Mouse (Mus musculus) stomach, embryonic 16.5 days (tissue): ENCODE data around the gene Manf. TPM values are rescaled to one million over a fixed set of nuclear protein-coding genes. Genes with fewer than 3 reads are reported as not detected.

Experiments used
- ATAC-seq: fragments of 200-750 bp; cut with Nextera tagmentation; 2 replicates; pipeline ENCODE4 v1.8.0; 2017; ENCODE audit warnings: moderate number of reproducible peaks, moderate TSS enrichment; ENCODE audit not compliant: insufficient read depth, low FRiP score
- H3K27ac ChIP-seq: fragments of 300-500 bp; sonication (generic); 2 replicates; pipeline ENCODE4 v1.5.1; 2014; ENCODE audit warnings: low read length
- H3K27me3 ChIP-seq: fragments of 300-500 bp; sonication (generic); 2 replicates; pipeline ENCODE4 v1.6.1; 2014; ENCODE audit warnings: low read length, control low read depth, mixed read lengths; ENCODE audit not compliant: control insufficient read depth, insufficient read depth
- H3K36me3 ChIP-seq: fragments of 300-500 bp; sonication (generic); 2 replicates; pipeline ENCODE4 v1.6.1; 2014; ENCODE audit warnings: low read length; ENCODE audit not compliant: control insufficient read depth, insufficient read depth
- H3K4me1 ChIP-seq: fragments of 300-500 bp; sonication (generic); 2 replicates; pipeline ENCODE4 v1.6.1; 2014; ENCODE audit warnings: low read length, control low read depth, mixed read lengths; ENCODE audit not compliant: control insufficient read depth, insufficient read depth
- H3K4me2 ChIP-seq: fragments of 300-500 bp; sonication (generic); 2 replicates; pipeline ENCODE4 v1.6.1; 2014; ENCODE audit warnings: low read depth, low read length, mixed read lengths
- H3K4me3 ChIP-seq: fragments of 300-500 bp; sonication (generic); replicated peaks from 2 replicates; pipeline ENCODE4 v1.5.1; 2014; ENCODE audit warnings: mild to moderate bottlenecking, low read length
- H3K9ac ChIP-seq: fragments of 300-500 bp; sonication (generic); 2 replicates; pipeline ENCODE4 v1.6.1; 2014; ENCODE audit warnings: low read length
- H3K9me3 ChIP-seq: fragments of 300-500 bp; sonication (generic); replicated peaks from 2 replicates; pipeline ENCODE4 v1.6.1; 2016; ENCODE audit warnings: low read length, control low read depth; ENCODE audit not compliant: control insufficient read depth
- WGBS: fragments of 180-500 bp; shearing (Covaris S2); extraction: QIAGEN DNeasy Blood & Tissue Kit; methylation state at CpG from one replicate; pipeline ENCODE4 v1.1.7; 2014; 5-methylcytosine and 5-hydroxymethylcytosine counted together
- polyA plus RNA-seq: library from polyadenylated mRNA; unstranded; fragments of >200 nt; fragmentation: Nextera tagmentation; extraction: Ambion mirVana; gene quantifications from 2 replicates; pipeline ENCODE4 v1.2.1, GENCODE M21; 2015

The Manf gene
- polyA plus RNA-seq, 1 experiment from 2014 or later: 339 TPM

DNA sequence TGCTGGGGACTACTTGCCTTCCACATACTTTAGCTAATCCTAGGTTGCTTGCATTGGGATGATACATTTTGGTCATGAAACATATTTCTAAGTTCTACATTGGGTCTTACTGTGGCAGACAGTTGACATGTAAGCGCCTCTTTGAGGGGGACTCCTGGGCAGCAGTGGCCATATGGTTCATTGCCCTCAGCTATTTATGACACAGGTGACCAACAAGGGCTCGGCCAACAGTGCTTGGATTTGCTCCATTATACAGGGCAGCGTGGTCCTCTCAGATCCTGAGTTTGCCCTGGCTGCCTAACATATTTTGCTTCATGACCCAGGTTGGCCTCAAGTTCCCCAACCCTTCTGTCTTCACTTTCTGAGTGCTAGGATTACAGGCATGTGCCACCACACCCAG, 15.1 kb downstream of the Manf start:
- H3K27ac ChIP-seq: no peak overlapping the region
- ATAC-seq: no peak
- peaks cover 21% of the 10 kb centered on the region; the same call in 1 of the 2 replicates for H3K36me3 ChIP-seq
- H3K4me1 ChIP-seq: peaks cover 3% of the 10 kb centered on the region; the same call in 1 of the 2 replicates
- H3K27me3 ChIP-seq: no peaks in the 10 kb centered on the region
- H3K4me2 ChIP-seq: no peak overlapping the region
- H3K4me3 ChIP-seq: no peak overlapping the region
- WGBS: 88% methylated on average over 3 of the region's 3 CpGs
- H3K9me3 ChIP-seq: no peaks in the 10 kb centered on the region
- no peak overlapping the region for H3K9ac ChIP-seq

DNA sequence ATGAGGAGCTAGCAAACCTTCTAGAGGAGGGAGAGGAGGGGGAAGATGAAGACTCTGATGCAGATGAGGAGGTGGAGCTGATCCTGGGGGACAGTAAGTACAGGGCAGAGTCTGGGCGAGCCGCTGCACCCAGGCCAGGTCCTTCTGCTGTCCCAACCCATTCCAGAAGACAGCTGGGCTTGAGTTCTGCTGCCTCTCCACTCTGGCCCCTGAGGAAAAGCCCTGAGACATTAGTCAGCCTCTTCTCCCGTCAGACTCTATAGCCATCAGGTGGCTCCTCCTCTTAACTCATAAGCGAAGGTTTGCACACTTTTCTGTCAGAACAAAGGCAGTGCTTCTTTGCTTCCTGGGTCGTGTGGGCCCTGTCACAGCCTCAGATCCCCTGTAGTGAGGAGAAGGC, 17.6 kb downstream of the Manf start:
- Histone ChIP-seq H3K4me2 (no peak overlapping the region), H3K9ac (no peak overlapping the region), H3K36me3 (peaks cover 21% of the 10 kb centered on the region; the same call in 1 of the 2 replicates), H3K27me3 (no peaks in the 10 kb centered on the region), H3K9me3 (no peaks in the 10 kb centered on the region), H3K27ac (no peak overlapping the region), H3K4me3 (no peak overlapping the region), H3K4me1 (no peaks in the 10 kb centered on the region)
- ATAC-seq: no peak
- WGBS: 78% methylated on average over 5 of the region's 5 CpGs

DNA sequence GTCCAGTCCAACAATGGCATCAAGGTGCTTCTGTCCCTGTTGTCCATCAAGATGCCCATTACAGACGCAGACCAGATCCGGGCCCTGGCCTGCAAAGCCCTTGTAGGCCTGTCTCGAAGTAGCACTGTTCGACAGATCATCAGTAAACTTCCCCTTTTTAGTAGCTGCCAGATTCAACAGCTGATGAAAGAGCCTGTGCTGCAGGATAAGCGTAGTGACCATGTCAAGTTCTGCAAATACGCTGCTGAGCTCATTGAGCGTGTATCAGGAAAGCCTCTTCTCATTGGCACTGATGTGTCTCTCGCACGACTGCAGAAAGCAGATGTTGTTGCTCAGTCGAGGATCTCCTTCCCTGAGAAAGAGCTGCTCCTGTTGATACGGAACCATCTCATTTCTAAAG, 33.7 kb downstream of the Manf start:
- ATAC-seq: no peak
- H3K4me1 ChIP-seq: no peaks in the 10 kb centered on the region
- no peak overlapping the region for H3K4me2 ChIP-seq
- H3K9ac ChIP-seq: no peak overlapping the region
- H3K27me3 ChIP-seq: no peaks in the 10 kb centered on the region
- 87% methylated on average over 11 of the region's 11 CpGs for WGBS
- H3K4me3 ChIP-seq: no peak overlapping the region
- H3K36me3 ChIP-seq: peaks cover 36% of the 10 kb centered on the region
- H3K27ac ChIP-seq: no peak overlapping the region
- H3K9me3 ChIP-seq: no peaks in the 10 kb centered on the region

DNA sequence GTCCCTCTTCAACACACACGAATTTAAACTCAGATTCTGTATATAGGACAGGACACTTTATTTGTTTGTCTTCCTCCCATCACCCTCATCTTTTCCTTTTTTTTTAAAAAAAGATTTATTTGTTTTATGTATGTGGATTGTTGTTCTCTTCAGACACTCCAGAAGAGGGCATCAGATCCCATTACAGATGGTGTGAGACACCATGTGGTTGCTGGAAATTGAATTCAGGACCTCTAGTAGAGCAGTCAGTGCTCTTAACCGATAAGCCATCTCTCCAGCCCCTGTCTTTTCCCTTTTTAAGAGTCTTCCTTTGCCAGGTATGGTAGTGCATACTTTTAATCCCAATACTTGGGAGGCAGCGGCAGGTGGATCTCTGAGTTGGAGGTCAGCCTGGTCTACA, 35.1 kb downstream of the Manf start:
- ATAC-seq: no peak
- H3K9ac ChIP-seq: no peak overlapping the region
- peaks cover 38% of the 10 kb centered on the region for H3K36me3 ChIP-seq
- H3K4me1 ChIP-seq: no peaks in the 10 kb centered on the region
- no peak overlapping the region for H3K4me2 ChIP-seq
- WGBS: 82% methylated on average over 3 of the region's 3 CpGs
- no peak overlapping the region for H3K27ac ChIP-seq
- no peaks in the 10 kb centered on the region for H3K9me3 ChIP-seq
- no peak overlapping the region for H3K4me3 ChIP-seq
- no peaks in the 10 kb centered on the region for H3K27me3 ChIP-seq

DNA sequence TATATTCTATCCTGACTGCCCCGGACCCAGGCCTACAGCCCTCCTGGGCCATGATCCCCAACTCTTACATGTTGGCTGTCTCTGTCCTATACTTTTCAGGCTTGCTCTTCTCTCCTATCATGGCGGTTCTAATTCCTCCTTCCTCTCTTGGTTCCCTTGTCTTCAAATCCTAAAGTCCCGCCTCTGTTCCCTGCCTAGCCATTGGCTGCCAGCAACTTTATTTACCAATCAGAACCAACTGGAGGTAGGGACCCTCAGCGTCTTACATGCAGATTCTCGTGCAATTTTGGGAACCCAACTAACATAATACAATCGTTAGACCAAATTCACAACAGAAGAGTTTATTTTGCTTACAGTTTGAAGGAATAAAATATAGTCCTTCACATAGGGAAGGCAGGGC, 49.0 kb downstream of the Manf start:
- Histone ChIP-seq H3K4me1 (no peaks in the 10 kb centered on the region), H3K4me3 (no peak overlapping the region), H3K9ac (no peak overlapping the region), H3K36me3 (peaks cover 17% of the 10 kb centered on the region), H3K27ac (no peak overlapping the region), H3K27me3 (no peaks in the 10 kb centered on the region), H3K4me2 (no peak overlapping the region), H3K9me3 (no peaks in the 10 kb centered on the region)
- ATAC-seq: no peak
- WGBS: 88% methylated on average over 6 of the region's 6 CpGs

DNA sequence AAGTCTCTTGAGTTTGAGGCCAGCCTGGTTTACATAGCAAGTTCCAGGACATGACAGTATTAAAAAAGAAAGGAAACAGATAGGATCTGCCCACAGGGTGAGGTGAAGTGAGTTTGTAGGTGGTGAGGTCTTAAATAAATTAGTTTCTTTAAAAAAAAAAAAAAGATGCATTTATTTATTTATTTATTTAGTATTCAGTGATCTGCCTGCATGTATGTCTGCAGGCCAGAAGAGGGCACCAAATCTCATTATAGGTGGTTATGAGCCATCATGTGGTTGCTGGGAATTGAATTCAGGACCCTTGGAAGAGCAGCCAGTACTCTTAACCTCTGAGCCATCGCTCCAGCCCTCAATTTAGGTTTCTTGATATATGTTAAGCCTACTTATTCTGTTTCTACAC, 51.2 kb downstream of the Manf start:
- Histone ChIP-seq H3K4me2 (no peak overlapping the region), H3K9me3 (no peaks in the 10 kb centered on the region), H3K9ac (no peak overlapping the region), H3K4me3 (no peak overlapping the region), H3K27me3 (no peaks in the 10 kb centered on the region), H3K4me1 (no peaks in the 10 kb centered on the region), H3K27ac (no peak overlapping the region), H3K36me3 (peaks cover 21% of the 10 kb centered on the region)
- 100% methylated on average over 1 of the region's 1 CpGs for WGBS
- ATAC-seq: no peak

DNA sequence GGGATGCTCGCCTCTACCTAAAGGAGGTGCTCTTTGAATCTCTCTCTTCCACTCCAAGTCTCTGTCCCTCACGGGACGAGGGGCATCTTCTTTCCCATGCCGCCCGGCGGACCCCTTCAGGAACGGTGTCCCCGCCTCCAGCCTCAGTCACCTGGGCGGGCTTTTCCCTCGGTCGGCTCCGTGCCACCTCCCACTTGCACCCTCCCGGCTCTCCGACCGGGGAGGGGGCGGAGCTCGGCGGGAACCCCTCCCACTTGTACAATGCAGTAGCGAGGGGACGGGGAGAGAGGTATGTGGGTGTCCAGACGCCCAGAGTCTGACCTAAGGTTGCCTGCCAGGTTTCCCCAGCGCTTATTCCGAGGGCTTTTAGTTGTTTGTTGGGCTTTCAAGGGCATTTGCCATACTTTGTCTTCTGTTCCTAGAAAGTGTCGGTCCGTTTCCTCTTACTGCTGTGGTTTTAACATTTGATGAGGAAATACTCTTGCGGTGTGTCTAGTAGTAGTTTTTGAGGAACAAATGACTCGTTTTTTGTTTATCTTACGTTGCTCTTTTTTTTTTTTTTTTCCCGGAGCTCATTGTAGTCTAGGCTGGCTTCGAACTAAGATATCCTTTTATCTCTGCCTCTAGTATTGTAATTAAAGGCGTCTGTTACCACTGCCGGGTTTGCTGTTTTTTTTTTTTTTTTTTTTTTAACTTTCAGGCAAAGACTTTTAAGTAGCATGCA, 69.2 kb downstream of the Manf start:
- H3K4me3 ChIP-seq: peak overlapping the region; percentile 73
- no peaks in the 10 kb centered on the region for H3K9me3 ChIP-seq
- H3K4me1 ChIP-seq: 0 out of 2 replicates have a peak, but pooled peaks cover 4% of the 10 kb centered on the region
- ATAC-seq: peak; percentile 87
- H3K4me2 ChIP-seq: peak overlapping the region; percentile 56
- peak overlapping the region; percentile 91 for H3K9ac ChIP-seq
- no peaks in the 10 kb centered on the region for H3K27me3 ChIP-seq
- H3K36me3 ChIP-seq: no peaks in the 10 kb centered on the region
- WGBS: 1% methylated on average over 32 of the region's 32 CpGs
- peak overlapping the region; percentile 89 for H3K27ac ChIP-seq

DNA sequence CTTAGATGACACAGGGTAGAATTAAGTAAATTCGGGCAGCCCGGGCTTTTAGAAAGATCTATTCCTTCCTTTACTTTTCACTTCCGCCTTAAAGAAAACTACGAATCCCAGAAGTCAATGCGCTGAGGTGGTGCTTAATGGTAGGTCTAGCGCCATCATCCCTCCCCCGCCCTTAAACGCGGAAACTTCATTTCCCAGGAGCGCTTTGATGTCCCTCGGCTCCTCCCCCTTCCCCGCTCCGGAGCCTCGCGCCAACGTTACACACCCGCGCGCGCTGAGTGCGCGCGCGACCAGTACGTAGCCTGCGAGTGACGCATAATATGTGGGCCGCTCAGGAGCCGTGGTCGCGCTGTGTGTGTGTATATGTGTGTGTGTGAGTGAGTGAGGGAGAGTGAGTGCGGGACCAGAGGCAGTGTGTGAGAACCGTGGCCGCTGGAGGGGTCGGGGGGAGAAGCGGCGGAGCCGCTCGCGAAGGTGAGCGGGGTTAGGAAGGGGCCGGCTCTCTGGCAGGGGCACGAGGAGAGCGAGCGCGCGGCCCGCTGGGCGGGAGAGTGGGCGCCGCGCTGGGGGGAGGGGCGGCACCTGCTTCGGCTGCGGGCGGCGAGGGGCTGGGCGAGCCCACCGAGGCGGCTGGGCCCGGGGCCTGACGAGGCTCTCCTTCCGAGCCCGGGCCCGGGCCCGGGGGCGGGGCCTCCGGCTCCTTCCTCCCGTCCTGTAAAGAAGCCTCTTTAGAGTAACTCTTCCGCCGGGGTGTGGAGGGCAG, 70.0 kb downstream of the Manf start, which contains the start of gene Dcaf1:
TSS of gene Dcaf1 (plus strand) at position 257 of the 763 bp plus-strand sequence.
- H3K9me3 ChIP-seq: no peaks in the 10 kb centered on the region
- WGBS: under 1% methylated on average over 66 of the region's 71 CpGs
- peak within 1 kb of the TSS; percentile 56 for H3K4me2 ChIP-seq
- no peaks in the 10 kb centered on the region for H3K27me3 ChIP-seq
- peak within 1 kb of the TSS; percentile 91 for H3K9ac ChIP-seq
- H3K36me3 ChIP-seq: no peaks in the 10 kb centered on the region
- H3K4me1 ChIP-seq: 0 out of 2 replicates have a peak, but pooled peaks cover 4% of the 10 kb centered on the region
- peak within 1 kb of the TSS; percentile 89 for H3K27ac ChIP-seq
- H3K4me3 ChIP-seq: peak within 1 kb of the TSS; percentile 73
- peak; percentile 99 for ATAC-seq

DNA sequence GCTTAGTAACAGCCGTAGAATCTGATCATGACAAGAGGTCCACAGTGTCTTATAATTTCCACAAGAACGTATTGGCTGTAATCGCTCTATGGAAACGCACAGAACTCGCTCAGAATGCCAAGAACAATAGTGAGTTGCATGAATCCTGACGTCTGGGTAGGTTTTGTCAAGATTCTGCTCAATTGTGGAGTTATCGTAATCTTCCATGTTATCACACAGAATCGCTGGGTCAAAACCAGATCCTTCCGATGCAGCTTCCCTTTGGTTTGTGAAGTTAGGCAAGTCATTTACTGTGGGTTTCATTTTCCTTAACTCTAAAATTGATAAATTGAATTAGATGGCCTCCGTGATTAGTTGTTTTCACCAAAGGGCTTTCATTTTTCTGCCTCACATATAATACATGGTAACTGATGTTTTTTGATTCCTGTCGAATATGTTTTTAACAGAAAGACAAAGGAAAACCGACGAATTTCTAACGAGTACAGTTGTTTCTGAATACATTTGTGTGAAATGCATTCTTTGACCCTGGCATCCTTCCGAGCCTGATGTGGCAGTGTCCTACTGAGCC, 70.6 kb downstream of the Manf start:
- H3K4me1 ChIP-seq: 0 out of 2 replicates have a peak, but pooled peaks cover 4% of the 10 kb centered on the region
- peak overlapping the region; percentile 71 for H3K9ac ChIP-seq
- peak overlapping the region; percentile 59; the same call in 1 of the 2 replicates for H3K27ac ChIP-seq
- H3K27me3 ChIP-seq: no peaks in the 10 kb centered on the region
- peak overlapping the region; percentile 73 for H3K4me3 ChIP-seq
- H3K4me2 ChIP-seq: peak overlapping the region; percentile 50
- 45% methylated on average over 15 of the region's 15 CpGs for WGBS
- H3K9me3 ChIP-seq: no peaks in the 10 kb centered on the region
- no peak for ATAC-seq
- no peaks in the 10 kb centered on the region for H3K36me3 ChIP-seq
